Mouse (Mus musculus) megakaryocyte, embryonic 14.5 days (primary cell): ENCODE measurements at regions not wholly inside any gene's neighbourhood (a gene's known extent, or its start where the extent isn't known, plus 50 kb on each side); places are given as distances from the start of the nearest gene placed in this dataset.

Source experiments
- FLI1 ChIP-seq: IDR thresholded peaks from 2 replicates; pipeline ENCODE4 v1.6.1; 2012; ENCODE audit warnings: low read length, inconsistent platforms, mixed read lengths
- GATA1 ChIP-seq: IDR thresholded peaks from 3 replicates; pipeline ENCODE4 v1.6.1; 2012; ENCODE audit warnings: mixed read lengths, low read length, inconsistent platforms, borderline replicate concordance

GRCm38 (mm10) chr7:36210034-36210433, 407.2 kb upstream of the Zfp507 start:
- TF ChIP-seq GATA1 = no peak
- no peak for TF ChIP-seq FLI1
